Mouse (Mus musculus) E14TG2a.4 (cell line): ENCODE data around the gene Tnfaip2.

ENCODE experiments used
- CTCF ChIP-seq: conservative IDR thresholded peaks from 2 replicates; pipeline ENCODE4 v1.5.1; 2014; ENCODE audit warnings: low read length
- NANOG ChIP-seq: IDR thresholded peaks from 2 replicates; pipeline ENCODE4 v1.6.1; 2014; ENCODE audit warnings: borderline replicate concordance, low read length, mixed read lengths

DNA sequence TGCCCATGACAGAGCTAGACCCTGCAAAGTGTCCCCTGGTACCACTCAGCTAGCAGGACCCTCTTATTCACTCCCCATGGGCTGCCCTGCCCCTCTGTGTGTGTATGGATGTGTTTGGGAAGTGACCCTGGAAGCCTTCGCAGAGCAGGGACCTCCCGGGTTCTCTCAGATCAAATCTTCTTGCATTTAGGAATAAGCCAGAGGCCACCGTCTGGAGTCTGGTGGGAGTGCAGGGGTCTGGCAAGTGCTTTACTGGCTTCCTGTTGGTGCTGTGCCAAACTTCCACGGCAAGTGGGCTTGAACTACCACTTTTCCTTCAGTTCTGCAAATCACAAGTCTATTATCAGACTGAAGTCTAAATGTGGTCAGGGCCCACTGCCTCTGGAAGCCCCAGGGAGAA, 11.8 kb downstream of the Tnfaip2 start:
- TF ChIP-seq CTCF (no peak), NANOG (no peak)
